Mouse (Mus musculus) midbrain, embryonic 15.5 days (tissue): ENCODE measurements around the gene Pgrmc1. TPM values are rescaled to one million over a fixed set of nuclear protein-coding genes. Genes with fewer than 3 reads are reported as not detected.
"Not testable (repeated sequence)": the region's sequence is repeated elsewhere in the genome, so short reads cannot be mapped to it uniquely, and the experiment has no call there.

Experiments used
- ATAC-seq: fragments of 200-750 bp; cut with Nextera tagmentation; replicated peaks from 2 replicates; pipeline ENCODE4 v1.8.0; 2017; ENCODE audit warnings: moderate TSS enrichment
- H3K27ac ChIP-seq: fragments of 300-500 bp; sonication (generic); 2 replicates; pipeline ENCODE4 v1.5.1; 2015; ENCODE audit warnings: mild to moderate bottlenecking, inconsistent platforms
- H3K27me3 ChIP-seq: fragments of 300-500 bp; sonication (generic); replicated peaks from 2 replicates; pipeline ENCODE4 v1.6.1; 2015; ENCODE audit warnings: inconsistent platforms
- H3K36me3 ChIP-seq: fragments of 300-500 bp; sonication (generic); replicated peaks from 2 replicates; pipeline ENCODE4 v1.6.1; 2015; ENCODE audit warnings: inconsistent platforms
- H3K4me1 ChIP-seq: fragments of 300-500 bp; sonication (generic); 2 replicates; pipeline ENCODE4 v1.6.1; 2015; ENCODE audit warnings: inconsistent platforms
- H3K4me2 ChIP-seq: fragments of 300-500 bp; sonication (generic); 2 replicates; pipeline ENCODE4 v1.6.1; 2015; ENCODE audit warnings: inconsistent platforms, mild to moderate bottlenecking, moderate library complexity
- H3K4me3 ChIP-seq: fragments of 300-500 bp; sonication (generic); 2 replicates; pipeline ENCODE4 v1.5.1; 2015; ENCODE audit warnings: mild to moderate bottlenecking, inconsistent platforms
- H3K9ac ChIP-seq: fragments of 300-500 bp; sonication (generic); 2 replicates; pipeline ENCODE4 v1.6.1; 2015; ENCODE audit warnings: mild to moderate bottlenecking, inconsistent platforms
- H3K9me3 ChIP-seq: fragments of 300-500 bp; sonication (generic); 2 replicates; pipeline ENCODE4 v1.6.1; 2016; ENCODE audit warnings: inconsistent platforms
- WGBS: fragments of 180-500 bp; shearing (Covaris S2); methylation state at CpG from one replicate; pipeline ENCODE4 v1.1.7; 2015; ENCODE audit warnings: mixed read lengths; 5-methylcytosine and 5-hydroxymethylcytosine counted together
- polyA plus RNA-seq: library from polyadenylated mRNA; unstranded; fragments of >200 nt; fragmentation: Nextera tagmentation; extraction: Ambion mirVana; gene quantifications from 2 replicates; pipeline ENCODE4 v1.2.1, GENCODE M21; 2015

The Pgrmc1 gene
- polyA plus RNA-seq, 1 experiment from 2014 or later: 682 TPM

- no peak overlapping the region for H3K9ac ChIP-seq
- no peaks in the 10 kb centered on the region for H3K9me3 ChIP-seq
- no peaks in the 10 kb centered on the region for H3K27me3 ChIP-seq
- ATAC-seq: no peak
- no peak overlapping the region for H3K27ac ChIP-seq
- no peak overlapping the region for H3K4me2 ChIP-seq
- no peaks in the 10 kb centered on the region for H3K36me3 ChIP-seq
- peaks cover 10% of the 10 kb centered on the region for H3K4me1 ChIP-seq
- 88% methylated on average over 7 of the region's 7 CpGs for WGBS
- no peak overlapping the region for H3K4me3 ChIP-seq
These were observed 7.7 kb upstream of the Pgrmc1 start for GRCm38 (mm10) chrX:36590266-36590665.

DNA sequence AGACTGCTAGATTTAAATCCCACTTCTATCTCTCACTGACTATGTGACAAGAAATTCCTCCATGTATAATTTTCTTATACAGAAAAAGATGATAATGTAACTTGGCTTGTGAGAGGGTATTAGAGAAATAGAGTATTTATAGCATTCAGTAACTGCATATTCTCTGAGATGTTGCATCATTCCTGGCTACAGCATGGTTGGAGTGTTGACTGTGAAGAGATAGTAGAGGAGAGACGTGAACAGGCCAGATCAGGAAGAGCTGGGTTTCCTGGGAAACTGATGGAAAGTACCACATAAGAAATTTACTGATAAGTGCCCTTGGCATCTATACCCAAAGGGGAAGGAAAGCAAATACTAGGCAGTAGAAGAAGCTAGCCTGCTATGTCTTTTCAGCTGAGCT lies 6.9 kb upstream of the Pgrmc1 start:
- Histone ChIP-seq H3K9ac (no peak overlapping the region), H3K36me3 (no peaks in the 10 kb centered on the region), H3K4me1 (peaks cover 10% of the 10 kb centered on the region), H3K27ac (no peak overlapping the region), H3K27me3 (no peaks in the 10 kb centered on the region), H3K4me2 (no peak overlapping the region), H3K9me3 (no peaks in the 10 kb centered on the region), H3K4me3 (no peak overlapping the region)
- ATAC-seq: no peak
- 73% methylated on average over 1 of the region's 1 CpGs for WGBS

DNA sequence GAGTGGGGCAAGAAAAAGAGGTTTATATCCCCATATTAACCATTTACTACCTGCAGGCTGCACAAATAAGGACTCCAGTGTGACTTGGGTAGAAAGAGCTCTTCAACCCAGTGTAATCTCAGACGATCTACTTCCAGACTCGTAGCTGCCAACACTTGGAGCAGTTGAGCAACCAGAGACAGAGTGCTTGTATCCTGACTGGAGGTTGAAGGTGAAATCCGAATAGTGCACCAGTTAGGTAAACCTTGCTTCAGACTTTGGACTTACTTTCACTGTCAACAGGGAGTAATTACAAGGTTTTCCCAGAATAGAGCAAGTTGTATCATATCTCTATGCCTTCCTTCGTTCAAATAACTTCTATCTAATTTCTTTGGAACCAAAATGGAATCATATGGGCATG lies 6.5 kb upstream of the Pgrmc1 start:
- Histone ChIP-seq H3K4me3 (no peak overlapping the region), H3K9me3 (no peaks in the 10 kb centered on the region), H3K4me2 (no peak overlapping the region), H3K27ac (no peak overlapping the region), H3K9ac (no peak overlapping the region), H3K36me3 (no peaks in the 10 kb centered on the region), H3K4me1 (peaks cover 10% of the 10 kb centered on the region), H3K27me3 (no peaks in the 10 kb centered on the region)
- 79% methylated on average over 4 of the region's 4 CpGs for WGBS
- ATAC-seq: no peak

DNA sequence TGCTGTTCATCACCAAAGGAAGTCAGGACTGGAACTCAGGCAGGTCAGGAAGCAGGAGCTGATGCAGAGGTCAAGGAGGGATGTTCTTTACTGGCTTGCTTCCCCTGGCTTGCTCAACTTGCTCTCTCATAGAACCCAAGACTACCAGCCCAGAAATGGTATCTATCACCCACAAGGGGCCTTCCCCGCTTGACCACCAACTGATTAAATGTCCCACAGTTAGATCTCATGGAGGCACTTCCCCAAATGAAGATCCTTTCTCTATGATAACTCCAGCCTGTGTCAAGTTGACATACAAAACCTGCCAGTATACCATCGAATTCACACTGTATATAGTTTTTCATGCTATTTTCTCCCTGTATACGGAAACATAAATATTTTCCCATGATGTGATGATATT lies 2.8 kb upstream of the Pgrmc1 start:
- Histone ChIP-seq H3K36me3 (no peaks in the 10 kb centered on the region), H3K27ac (no peak overlapping the region), H3K4me1 (peaks cover 4% of the 10 kb centered on the region), H3K9ac (no peak overlapping the region), H3K9me3 (no peaks in the 10 kb centered on the region), H3K4me3 (no peak overlapping the region), H3K27me3 (no peaks in the 10 kb centered on the region), H3K4me2 (no peak overlapping the region)
- no peak for ATAC-seq
- WGBS: 90% methylated on average over 3 of the region's 3 CpGs

DNA sequence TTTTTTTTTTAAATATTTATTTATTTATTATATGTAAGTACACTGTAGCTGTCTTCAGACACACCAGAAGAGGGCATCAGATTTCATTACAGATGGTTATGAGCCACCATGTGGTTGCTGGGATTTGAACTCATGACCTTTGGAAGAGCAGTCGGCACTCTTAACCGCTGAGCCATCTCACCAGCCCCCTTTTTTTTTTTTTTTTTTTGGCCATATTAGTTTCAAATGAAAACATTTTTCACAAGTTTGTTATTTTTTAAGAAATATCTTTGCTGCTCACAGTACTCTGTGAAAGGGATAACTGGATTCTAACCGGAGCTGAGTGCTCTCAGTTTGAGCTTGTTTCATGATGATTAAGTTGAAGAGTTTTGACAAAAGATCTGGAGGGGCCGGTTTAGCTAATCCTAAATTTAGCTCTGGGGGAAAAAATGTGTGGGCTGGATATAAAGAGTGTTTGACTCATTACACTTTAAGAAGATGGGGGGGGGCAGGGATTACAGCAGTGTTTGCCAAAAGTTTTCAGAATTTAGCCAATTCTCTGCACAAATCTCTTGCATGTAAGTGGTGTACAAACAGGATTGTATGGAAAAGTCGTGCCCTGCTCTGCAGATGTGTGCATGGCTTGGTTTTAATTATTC lies 1.4 kb upstream of the Pgrmc1 start:
- not testable (repeated sequence) for H3K4me3 ChIP-seq, H3K9me3 ChIP-seq, H3K9ac ChIP-seq, H3K36me3 ChIP-seq, H3K4me2 ChIP-seq, ATAC-seq, H3K27me3 ChIP-seq, H3K27ac ChIP-seq
- peaks cover 14% of the 10 kb centered on the region for H3K4me1 ChIP-seq
- WGBS: 66% methylated on average over 4 of the region's 5 CpGs

DNA sequence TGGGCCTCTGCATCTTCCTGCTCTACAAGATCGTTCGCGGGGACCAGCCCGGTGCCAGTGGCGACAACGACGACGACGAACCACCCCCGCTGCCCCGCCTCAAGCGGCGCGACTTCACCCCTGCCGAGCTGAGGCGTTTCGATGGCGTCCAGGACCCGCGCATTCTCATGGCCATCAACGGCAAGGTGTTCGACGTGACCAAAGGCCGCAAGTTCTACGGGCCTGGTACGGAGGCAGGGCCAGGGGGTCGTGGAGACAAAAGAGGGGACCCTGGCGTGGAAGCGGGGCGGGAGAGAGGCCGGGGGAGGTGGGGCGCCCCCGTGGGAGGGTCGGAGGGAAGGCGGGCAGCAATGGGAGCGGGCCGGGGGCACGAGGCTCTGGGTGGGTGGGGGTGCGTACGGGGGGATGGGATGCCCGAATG lies 394 bp downstream of the Pgrmc1 start:
- peak; percentile 72 for ATAC-seq
- H3K4me1 ChIP-seq: peaks cover 14% of the 10 kb centered on the region
- H3K9ac ChIP-seq: peak overlapping the region; percentile 81
- peak overlapping the region; percentile 54 for H3K4me2 ChIP-seq
- peak overlapping the region; percentile 90 for H3K27ac ChIP-seq
- 12% methylated on average over 39 of the region's 41 CpGs for WGBS
- H3K27me3 ChIP-seq: no peaks in the 10 kb centered on the region
- no peaks in the 10 kb centered on the region for H3K9me3 ChIP-seq
- H3K36me3 ChIP-seq: no peaks in the 10 kb centered on the region
- peak overlapping the region; percentile 66 for H3K4me3 ChIP-seq

DNA sequence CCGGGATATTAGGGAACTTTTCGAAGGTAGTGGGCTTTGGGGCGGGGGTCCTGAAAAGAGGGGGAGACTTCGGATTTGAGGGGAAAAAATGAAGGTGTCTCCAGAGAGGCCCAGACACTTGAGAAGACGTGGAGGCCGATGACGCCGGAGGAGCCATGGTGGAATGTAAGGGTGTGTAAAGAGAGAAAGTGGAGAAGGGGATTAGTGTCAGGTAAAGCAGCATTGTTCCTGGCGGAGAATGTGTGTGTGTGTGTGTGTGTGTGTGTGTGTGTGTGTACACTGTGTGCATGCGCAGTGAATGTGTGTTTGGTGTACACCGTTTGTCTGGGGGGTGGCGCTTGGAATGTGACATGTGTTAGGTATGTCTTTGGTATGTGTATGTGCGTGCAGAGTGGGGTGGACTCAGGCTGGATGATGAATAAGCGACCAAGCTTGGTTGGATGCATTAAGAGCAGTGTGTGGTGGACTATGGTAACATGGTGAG lies 897 bp downstream of the Pgrmc1 start:
- Histone ChIP-seq H3K4me3 (peak overlapping the region; percentile 66), H3K36me3 (no peaks in the 10 kb centered on the region), H3K9me3 (no peaks in the 10 kb centered on the region), H3K4me1 (peaks cover 14% of the 10 kb centered on the region), H3K9ac (peak overlapping the region; percentile 81), H3K27me3 (no peaks in the 10 kb centered on the region), H3K27ac (peak overlapping the region; percentile 90), H3K4me2 (peak overlapping the region; percentile 54)
- peak; percentile 61 for ATAC-seq
- 33% methylated on average over 14 of the region's 14 CpGs for WGBS

GRCm38 (mm10) chrX:36599656-36600055 lies 1.6 kb downstream of the Pgrmc1 start:
- Histone ChIP-seq H3K9ac (peak overlapping the region; percentile 81), H3K4me1 (peaks cover 14% of the 10 kb centered on the region), H3K4me2 (peak overlapping the region; percentile 54), H3K4me3 (peak overlapping the region; percentile 66), H3K27ac (no peak overlapping the region), H3K27me3 (no peaks in the 10 kb centered on the region), H3K9me3 (no peaks in the 10 kb centered on the region), H3K36me3 (no peaks in the 10 kb centered on the region)
- no peak for ATAC-seq
- 43% methylated on average over 3 of the region's 3 CpGs for WGBS

DNA sequence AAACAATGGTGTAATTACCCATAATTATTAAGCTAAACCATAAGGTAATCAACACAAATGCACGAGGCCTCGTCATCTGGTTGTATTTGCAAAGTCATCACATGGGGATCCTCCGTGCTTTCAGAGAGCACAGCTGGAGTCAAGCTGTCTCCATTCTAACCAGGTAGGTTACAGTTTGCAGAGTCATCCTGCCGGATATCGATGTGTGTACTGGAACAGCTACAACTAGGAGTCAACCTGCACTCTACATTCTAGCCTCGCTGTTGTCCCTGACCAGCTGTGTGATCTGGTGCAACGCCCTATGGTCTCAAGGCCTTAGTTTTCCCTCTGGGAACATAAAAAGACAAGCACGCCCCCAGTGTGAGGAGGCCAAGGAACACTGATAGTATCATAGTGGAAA lies 2.1 kb downstream of the Pgrmc1 start:
- ATAC-seq: no peak
- WGBS: 62% methylated on average over 8 of the region's 8 CpGs
- no peaks in the 10 kb centered on the region for H3K36me3 ChIP-seq
- H3K4me2 ChIP-seq: peak overlapping the region; percentile 54
- H3K4me1 ChIP-seq: peaks cover 14% of the 10 kb centered on the region
- H3K27me3 ChIP-seq: no peaks in the 10 kb centered on the region
- H3K4me3 ChIP-seq: peak overlapping the region; percentile 66
- H3K9ac ChIP-seq: no peak overlapping the region
- no peaks in the 10 kb centered on the region for H3K9me3 ChIP-seq
- no peak overlapping the region for H3K27ac ChIP-seq

DNA sequence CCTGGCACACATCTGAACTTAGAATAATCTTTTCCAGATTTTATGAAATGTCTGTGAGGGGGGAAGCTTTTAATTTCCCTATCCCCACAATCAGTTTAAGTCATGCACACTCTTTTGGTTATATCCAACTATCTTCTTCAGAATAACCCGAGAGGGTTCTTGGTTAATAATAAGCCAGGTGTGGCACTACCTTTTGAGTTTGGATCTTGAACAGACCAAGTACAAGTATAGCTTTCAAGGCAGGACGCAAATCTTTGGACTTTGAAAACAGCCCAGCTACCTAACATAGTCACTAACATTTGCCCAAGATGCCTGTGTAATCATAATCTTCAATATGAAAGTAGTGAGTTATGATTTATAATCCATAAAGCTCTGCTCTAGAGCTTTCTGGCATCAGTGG lies 4.9 kb downstream of the Pgrmc1 start:
- ATAC-seq: no peak
- Histone ChIP-seq H3K9ac (no peak overlapping the region), H3K27me3 (no peaks in the 10 kb centered on the region), H3K4me3 (no peak overlapping the region), H3K4me1 (peaks cover 14% of the 10 kb centered on the region), H3K27ac (no peak overlapping the region), H3K36me3 (no peaks in the 10 kb centered on the region), H3K4me2 (no peak overlapping the region), H3K9me3 (no peaks in the 10 kb centered on the region)
- WGBS: 88% methylated on average over 2 of the region's 2 CpGs

- H3K27me3 ChIP-seq: no peaks in the 10 kb centered on the region
- WGBS: 84% methylated on average over 4 of the region's 4 CpGs
- H3K27ac ChIP-seq: no peak overlapping the region
- no peaks in the 10 kb centered on the region for H3K36me3 ChIP-seq
- peaks cover 14% of the 10 kb centered on the region for H3K4me1 ChIP-seq
- H3K4me3 ChIP-seq: no peak overlapping the region
- H3K9ac ChIP-seq: no peak overlapping the region
- ATAC-seq: no peak
- no peak overlapping the region for H3K4me2 ChIP-seq
- H3K9me3 ChIP-seq: no peaks in the 10 kb centered on the region
These were observed 6.0 kb downstream of the Pgrmc1 start for GRCm38 (mm10) chrX:36604040-36604439.

DNA sequence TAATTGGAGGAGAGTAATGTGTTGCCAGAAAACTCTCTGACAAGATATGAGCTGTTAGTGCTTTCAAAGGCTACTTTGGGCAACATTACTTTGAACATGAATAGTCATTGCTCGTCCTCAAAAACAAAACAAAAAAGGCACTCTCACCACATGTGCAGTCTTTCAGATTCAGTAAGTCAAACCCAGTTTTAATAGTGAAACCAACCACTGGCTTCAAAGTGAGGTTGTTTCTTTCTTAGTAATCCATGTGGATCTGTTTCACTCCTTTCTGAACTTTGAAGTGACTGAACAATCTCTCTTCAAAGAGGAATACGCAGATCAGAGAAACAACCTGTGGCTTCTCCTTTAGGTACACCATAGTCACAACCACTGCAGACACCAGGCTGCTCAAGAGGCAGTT lies 11.1 kb downstream of the Pgrmc1 start:
- H3K9ac ChIP-seq: no peak overlapping the region
- no peaks in the 10 kb centered on the region for H3K4me1 ChIP-seq
- H3K9me3 ChIP-seq: no peaks in the 10 kb centered on the region
- H3K4me2 ChIP-seq: no peak overlapping the region
- H3K4me3 ChIP-seq: no peak overlapping the region
- H3K27ac ChIP-seq: no peak overlapping the region
- 87% methylated on average over 2 of the region's 2 CpGs for WGBS
- no peak for ATAC-seq
- no peaks in the 10 kb centered on the region for H3K27me3 ChIP-seq
- no peaks in the 10 kb centered on the region for H3K36me3 ChIP-seq

DNA sequence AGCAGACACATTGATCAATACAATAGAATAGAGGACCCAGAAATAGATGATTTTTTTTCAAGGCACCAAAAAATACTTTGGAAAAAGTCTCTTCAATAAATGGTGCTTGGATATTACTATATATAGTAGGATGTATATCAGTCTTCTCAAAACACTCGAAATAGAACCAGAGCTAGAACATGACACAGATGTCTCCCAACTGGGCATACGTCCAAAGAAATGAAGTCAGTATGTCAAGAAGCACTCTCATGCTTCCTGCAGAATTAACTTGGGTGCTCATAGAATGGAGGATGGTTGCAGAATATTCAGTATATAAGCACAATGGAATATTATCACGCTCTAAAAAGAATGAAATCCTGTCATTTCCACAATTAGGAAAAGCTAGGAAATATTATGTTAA lies 30.1 kb downstream of the Pgrmc1 start:
- H3K9me3 ChIP-seq: no peaks in the 10 kb centered on the region
- no peaks in the 10 kb centered on the region for H3K36me3 ChIP-seq
- ATAC-seq: no peak
- no peak overlapping the region for H3K4me2 ChIP-seq
- no peaks in the 10 kb centered on the region for H3K4me1 ChIP-seq
- no peak overlapping the region for H3K4me3 ChIP-seq
- no peak overlapping the region for H3K9ac ChIP-seq
- WGBS: 77% methylated on average over 3 of the region's 3 CpGs
- H3K27me3 ChIP-seq: no peaks in the 10 kb centered on the region
- no peak overlapping the region for H3K27ac ChIP-seq
